Mouse (Mus musculus) E14TG2a.4 (cell line): ENCODE measurements around the gene Olfr479.
"Not testable (repeated sequence)": the region's sequence is repeated elsewhere in the genome, so short reads cannot be mapped to it uniquely, and the experiment has no call there.

Experiments used
- H3K27me3 ChIP-seq: 2 replicates; pipeline ENCODE4 v1.6.1; 2014; ENCODE audit warnings: low read length, control low read depth; ENCODE audit not compliant: insufficient read depth
- H3K36me3 ChIP-seq: 2 replicates; pipeline ENCODE4 v1.6.1; 2014; ENCODE audit warnings: low read length, control low read depth; ENCODE audit not compliant: insufficient read depth
- H3K4me1 ChIP-seq: replicated peaks from 2 replicates; pipeline ENCODE4 v1.6.1; 2014; ENCODE audit warnings: low read depth, low read length, control low read depth
- H3K4me3 ChIP-seq: replicated peaks from 2 replicates; pipeline ENCODE4 v1.5.1; 2014; ENCODE audit warnings: mild to moderate bottlenecking, low read length
- H3K9me3 ChIP-seq: 2 replicates; pipeline ENCODE4 v1.6.1; 2014; ENCODE audit warnings: low read length, control low read depth
- CTCF ChIP-seq: conservative IDR thresholded peaks from 2 replicates; pipeline ENCODE4 v1.5.1; 2014; ENCODE audit warnings: low read length
- NANOG ChIP-seq: IDR thresholded peaks from 2 replicates; pipeline ENCODE4 v1.6.1; 2014; ENCODE audit warnings: borderline replicate concordance, low read length, mixed read lengths
- POU5F1 ChIP-seq: IDR thresholded peaks from 2 replicates; pipeline ENCODE4 v1.6.1; 2014; ENCODE audit warnings: low read length, borderline replicate concordance

The Olfr479 gene

DNA sequence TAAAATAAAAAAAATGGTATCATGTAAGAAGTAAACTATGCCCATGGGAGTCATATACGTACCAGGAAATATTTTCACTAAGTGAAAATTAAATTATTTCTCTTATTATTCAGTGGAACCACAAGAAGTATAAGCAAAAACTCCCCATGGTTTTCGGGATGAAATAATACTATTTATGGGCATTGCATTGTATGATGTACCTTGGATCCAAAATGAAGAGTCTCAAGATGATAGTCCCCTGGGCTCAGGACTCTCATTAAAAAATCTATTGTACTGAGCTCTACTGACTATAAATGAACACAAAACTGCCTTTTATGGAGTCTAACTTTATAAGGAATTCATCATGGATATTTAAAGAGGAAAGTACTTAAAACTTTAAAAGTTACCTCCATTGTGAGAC is at the start of gene Olfr479:
TSS of gene Olfr479 (plus strand) at position 301 of the 400 bp plus-strand sequence.
- TF ChIP-seq POU5F1 (no peak), CTCF (no peak), NANOG (no peak)

DNA sequence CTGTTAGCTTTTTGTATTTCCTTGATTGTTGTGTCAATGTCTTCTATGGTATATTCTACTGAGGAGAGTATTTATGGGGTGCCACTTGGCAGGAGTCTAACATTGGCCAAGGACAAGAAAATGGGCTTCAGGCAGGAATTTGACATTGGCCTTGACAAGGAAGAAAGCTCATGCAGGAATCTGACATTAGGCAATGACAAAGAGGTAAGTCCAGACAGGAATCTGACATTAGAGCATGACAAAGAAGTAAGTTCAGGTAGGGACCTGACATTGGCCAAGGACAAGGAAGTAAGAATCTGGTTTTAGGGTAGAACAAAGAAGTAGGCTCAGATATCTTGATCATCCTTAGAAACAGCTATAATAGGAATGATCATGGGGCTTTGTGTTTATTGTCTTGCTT is 36.2 kb upstream of the Olfr479 start:
- not testable (repeated sequence) for H3K4me3 ChIP-seq, H3K27me3 ChIP-seq, H3K4me1 ChIP-seq, H3K36me3 ChIP-seq
- peak; percentile 57; the same call in 1 of the 2 replicates for TF ChIP-seq NANOG
- peaks cover 25% of the 10 kb centered on the region for H3K9me3 ChIP-seq

More for the DNA sequence above, at the start of gene Olfr479:
- Histone ChIP-seq H3K27me3 (no peaks in the 10 kb centered on the region), H3K36me3 (no peaks in the 10 kb centered on the region), H3K9me3 (no peaks in the 10 kb centered on the region), H3K4me1 (no peaks in the 10 kb centered on the region), H3K4me3 (no peak within 1 kb of the TSS)

DNA sequence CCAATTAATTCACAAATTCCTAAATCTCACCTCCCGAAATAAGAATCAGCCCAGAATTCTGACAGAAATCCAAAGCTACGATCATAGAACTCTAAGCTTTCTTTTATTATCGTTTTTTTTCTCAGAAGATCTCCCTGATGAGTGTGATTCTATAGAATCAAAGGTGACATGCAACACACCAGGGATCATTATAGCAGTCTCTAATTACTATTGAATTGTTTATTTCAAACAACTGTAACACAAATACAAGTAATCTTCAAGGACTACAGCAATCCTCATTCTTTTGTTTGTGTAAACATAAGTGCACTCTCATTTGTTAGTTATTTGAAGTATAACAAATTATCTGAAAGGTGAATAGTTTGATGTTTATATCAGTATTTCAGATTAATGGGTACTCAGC is 16.6 kb upstream of the Olfr479 start, which contains the start of gene Olfr478:
TSS of gene Olfr478 (minus strand) at position 101 of the 400 bp plus-strand sequence.
- H3K9me3 ChIP-seq, result no peaks in the 10 kb centered on the region
- no peak within 1 kb of the TSS for H3K4me3 ChIP-seq
- TF ChIP-seq NANOG (no peak), POU5F1 (no peak), CTCF (no peak)
- H3K36me3 ChIP-seq, result no peaks in the 10 kb centered on the region
- H3K4me1 ChIP-seq, result no peaks in the 10 kb centered on the region
- H3K27me3 ChIP-seq, result no peaks in the 10 kb centered on the region

DNA sequence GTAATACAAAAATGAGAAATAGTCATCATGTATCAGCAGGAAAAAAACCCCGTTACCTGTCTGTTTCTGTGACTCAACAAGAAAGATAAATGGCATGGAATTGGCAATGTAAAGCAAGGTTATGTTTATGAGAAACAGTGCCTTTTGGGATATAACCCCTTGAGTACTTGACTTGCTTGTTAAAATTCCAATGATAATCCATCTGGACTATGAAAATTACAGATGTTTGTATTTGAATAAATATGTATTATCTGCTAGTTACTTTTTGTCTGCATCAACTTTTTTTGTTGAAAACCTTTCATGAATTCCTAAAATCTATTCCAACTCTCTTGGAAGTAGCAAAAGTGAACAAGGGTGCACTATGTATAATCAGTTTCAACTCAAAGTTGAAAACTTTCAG is 16.8 kb downstream of the Olfr479 start, which contains the start of gene Olfr480:
TSS of gene Olfr480 (minus strand) at position 101 of the 400 bp plus-strand sequence.
- H3K36me3 ChIP-seq, result no peaks in the 10 kb centered on the region
- no peaks in the 10 kb centered on the region for H3K9me3 ChIP-seq
- no peak within 1 kb of the TSS for H3K4me3 ChIP-seq
- no peaks in the 10 kb centered on the region for H3K27me3 ChIP-seq
- no peaks in the 10 kb centered on the region for H3K4me1 ChIP-seq
- no peak for TF ChIP-seq CTCF
- no peak for TF ChIP-seq NANOG
- no peak for TF ChIP-seq POU5F1

DNA sequence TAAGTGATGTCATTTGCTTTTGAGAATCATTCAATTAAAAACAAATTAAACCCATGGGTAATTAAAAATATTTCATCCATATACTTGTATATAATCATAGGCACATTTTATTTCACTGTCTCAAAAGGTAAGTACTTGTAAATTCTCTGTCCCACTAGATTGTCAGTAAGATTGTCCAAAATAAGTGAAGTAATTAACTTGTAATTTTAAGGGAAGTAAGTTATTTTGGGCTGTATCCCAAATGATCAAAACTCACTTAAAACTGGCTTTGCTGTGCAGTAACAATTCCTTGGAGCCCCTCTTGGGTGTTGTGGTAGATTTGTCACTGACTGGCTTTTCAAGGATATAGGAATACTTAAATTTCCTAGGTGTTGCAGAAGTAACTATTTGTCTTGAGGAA is 29.1 kb downstream of the Olfr479 start, which contains the start of gene Olfr481:
TSS of gene Olfr481 (plus strand) at position 301 of the 400 bp plus-strand sequence.
- H3K36me3 ChIP-seq, result no peaks in the 10 kb centered on the region
- no peaks in the 10 kb centered on the region for H3K4me1 ChIP-seq
- no peak for TF ChIP-seq POU5F1
- TF ChIP-seq NANOG, result no peak
- TF ChIP-seq CTCF, result no peak
- H3K9me3 ChIP-seq, result no peaks in the 10 kb centered on the region
- H3K4me3 ChIP-seq, result no peak within 1 kb of the TSS
- H3K27me3 ChIP-seq, result no peaks in the 10 kb centered on the region

DNA sequence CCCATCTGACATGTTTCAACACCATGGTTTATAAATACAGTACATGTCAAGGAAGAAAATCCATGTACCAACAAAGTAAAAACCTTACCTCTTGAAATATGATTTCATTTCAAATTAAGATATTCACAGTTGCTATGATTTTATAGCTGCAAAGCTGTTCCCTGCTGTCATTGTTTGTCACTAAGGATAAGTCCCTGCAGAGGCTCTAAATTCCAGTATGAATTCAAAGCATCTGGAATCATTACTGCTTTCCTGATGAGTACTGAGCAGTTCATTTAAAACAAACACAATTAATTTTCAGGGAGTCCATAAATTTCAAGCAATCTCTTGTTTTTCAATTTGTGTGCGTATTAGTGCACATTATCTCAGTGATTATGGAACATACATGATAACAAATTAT is 47.0 kb downstream of the Olfr479 start, which contains the start of gene Olfr482:
TSS of gene Olfr482 (minus strand) at position 101 of the 400 bp plus-strand sequence.
- Histone ChIP-seq H3K36me3 (no peaks in the 10 kb centered on the region), H3K9me3 (no peaks in the 10 kb centered on the region), H3K4me1 (no peaks in the 10 kb centered on the region), H3K27me3 (no peaks in the 10 kb centered on the region), H3K4me3 (no peak within 1 kb of the TSS)
- TF ChIP-seq NANOG, result no peak
- no peak for TF ChIP-seq CTCF
- TF ChIP-seq POU5F1, result no peak

DNA sequence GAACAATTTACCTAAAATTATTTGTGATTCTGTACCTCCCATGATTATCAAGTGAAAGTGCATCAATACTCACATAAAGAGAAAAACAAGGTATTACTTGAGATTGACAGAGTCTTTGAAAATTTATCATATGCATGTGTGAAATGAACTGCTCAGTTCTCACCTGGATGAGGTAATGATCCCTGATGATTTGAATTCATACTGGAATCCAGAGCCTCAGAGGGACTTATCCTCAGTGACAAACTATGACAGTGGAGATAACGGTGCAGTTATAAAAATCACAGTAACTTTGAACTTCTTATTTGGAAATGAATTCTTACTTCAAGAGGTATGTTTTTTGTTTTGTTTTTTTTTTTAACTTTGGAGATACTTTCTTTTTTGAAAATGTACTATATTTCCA is 50.1 kb downstream of the Olfr479 start, which contains the start of gene Olfr483:
TSS of gene Olfr483 (plus strand) at position 301 of the 400 bp plus-strand sequence.
- no peaks in the 10 kb centered on the region for H3K4me1 ChIP-seq
- no peaks in the 10 kb centered on the region for H3K9me3 ChIP-seq
- no peaks in the 10 kb centered on the region for H3K27me3 ChIP-seq
- H3K4me3 ChIP-seq, result no peak within 1 kb of the TSS
- no peaks in the 10 kb centered on the region for H3K36me3 ChIP-seq
- no peak for TF ChIP-seq NANOG
- TF ChIP-seq POU5F1, result no peak
- no peak for TF ChIP-seq CTCF
